Mouse (Mus musculus): Measurements from ENCODE around the gene Spcs3. TPM values are rescaled to one million over a fixed set of nuclear protein-coding genes. Genes with fewer than 3 reads are reported as not detected.

Gene Spcs3
- polyA plus RNA-seq (2014; fragmentation: Nextera tagmentation; extraction: Ambion mirVana) = 79.6 and 85.1 TPM in 2 replicates

GRCm38 (mm10) chr8:54529382-54530296, at the start of gene Spcs3, which contains the start of gene Asb5:
Spcs3 (minus strand) TSS chr8:54529998.
Asb5 (plus strand) TSS chr8:54529580.
- Histone ChIP-seq H3K27ac (ENCODE audit: low read depth) (peak within 1 kb of the TSS; percentile 82), H3K27me3 (replicated peaks; ENCODE audit: control insufficient read depth, insufficient read depth, low read length) (no peaks in the 10 kb centered on the region)
- WGBS = under 1% methylated on average over 65 of the region's 89 CpGs

DNA sequence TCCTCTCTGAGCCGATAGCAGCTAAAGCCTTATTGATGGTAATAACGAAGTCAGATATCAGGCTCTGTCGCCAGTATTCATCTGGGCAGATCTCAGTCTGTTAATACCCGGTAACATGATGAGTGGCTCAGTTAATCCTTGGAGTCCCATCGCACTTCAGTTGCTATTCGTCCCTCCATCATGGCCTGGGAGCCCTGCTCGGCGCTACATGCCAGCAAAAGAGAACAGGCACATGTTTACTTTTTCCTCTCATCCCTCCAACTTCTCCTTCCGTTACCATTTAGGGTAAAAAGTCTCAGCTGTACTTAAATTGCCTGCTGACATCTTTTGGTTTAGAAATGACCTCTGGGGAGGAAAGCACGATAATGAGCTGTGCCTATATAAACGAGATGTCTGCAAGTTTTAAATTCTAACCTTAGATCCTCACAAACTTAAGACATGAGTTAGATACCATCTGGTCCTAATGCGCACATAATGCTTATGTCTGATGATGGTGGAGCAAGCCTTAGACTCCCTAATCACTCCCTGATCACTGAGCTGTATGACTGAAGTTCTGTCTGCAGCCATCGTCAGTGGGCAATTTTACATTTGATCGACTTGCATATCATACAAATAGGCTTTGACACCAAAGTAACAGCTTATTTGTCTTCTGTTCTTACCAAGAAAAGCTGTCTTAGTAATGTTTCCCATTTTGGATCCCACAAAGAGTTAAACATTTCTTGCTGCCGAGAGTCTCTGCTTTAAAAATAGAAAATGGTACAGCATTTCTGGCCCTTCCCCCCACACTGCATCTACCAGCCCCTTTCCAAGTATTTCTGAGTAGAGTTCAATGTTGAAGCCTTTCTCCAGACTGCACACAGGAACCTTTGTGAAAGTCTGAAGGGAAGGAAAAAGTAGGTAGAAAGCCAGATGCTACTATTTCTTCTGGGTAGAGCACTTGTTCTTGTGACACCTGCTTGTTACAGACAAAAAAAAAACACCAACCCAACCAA, 41.1 kb upstream of the Spcs3 start:
- no peaks in the 10 kb centered on the region; the same call in 1 of the 2 replicates for H3K4me1 ChIP-seq (replicated peaks; ENCODE audit: control insufficient read depth, insufficient read depth, low read length)
- ATAC-seq (replicated peaks; ENCODE audit: low FRiP score, low TSS enrichment, low read depth) (no peak), DNase-seq (ENCODE audit: low spot score) (no peak)
- H3K4me3 ChIP-seq (ENCODE audit: low read depth, low read length) = no peak overlapping the region
- no peaks in the 10 kb centered on the region for H3K9me3 ChIP-seq (ENCODE audit: control insufficient read depth, low read length)
- H3K27me3 ChIP-seq (replicated peaks; ENCODE audit: control insufficient read depth, insufficient read depth, low read length) = no peaks in the 10 kb centered on the region
- 46% methylated on average over 15 of the region's 15 CpGs for WGBS
- H3K9ac ChIP-seq (ENCODE audit: low read length) = no peak overlapping the region
- H3K27ac ChIP-seq (ENCODE audit: low read depth) = 0 out of 2 replicates have a peak overlapping the region, but pooled peaks have one; percentile 16
- H3K36me3 ChIP-seq (ENCODE audit: control insufficient read depth, insufficient read depth, low read length) = no peaks in the 10 kb centered on the region
- peak overlapping the region; percentile 9; the same call in 1 of the 2 replicates for H3K4me2 ChIP-seq (ENCODE audit: low read length)

More at GRCm38 (mm10) chr8:54529382-54530296, at the start of gene Spcs3, which contains the start of gene Asb5:
- Histone ChIP-seq H3K9ac (ENCODE audit: low read length) (peak within 1 kb of the TSS; percentile 93), H3K4me1 (replicated peaks; ENCODE audit: control insufficient read depth, insufficient read depth, low read length) (peaks cover 13% of the 10 kb centered on the region), H3K36me3 (ENCODE audit: control insufficient read depth, insufficient read depth, low read length) (peaks cover 7% of the 10 kb centered on the region; the same call in 1 of the 2 replicates), H3K4me3 (ENCODE audit: low read depth, low read length) (peak within 1 kb of the TSS; percentile 94), H3K9me3 (ENCODE audit: control insufficient read depth, low read length) (no peaks in the 10 kb centered on the region), H3K4me2 (ENCODE audit: low read length) (peak within 1 kb of the TSS; percentile 69)
- ATAC-seq (replicated peaks; ENCODE audit: low FRiP score, low TSS enrichment, low read depth) (peak; percentile 95), DNase-seq (ENCODE audit: low spot score) (peak; percentile 97)

- 36% methylated on average over 2 of the region's 2 CpGs for WGBS
Measured at GRCm38 (mm10) chr8:54567168-54567567, 37.4 kb upstream of the Spcs3 start.

DNA sequence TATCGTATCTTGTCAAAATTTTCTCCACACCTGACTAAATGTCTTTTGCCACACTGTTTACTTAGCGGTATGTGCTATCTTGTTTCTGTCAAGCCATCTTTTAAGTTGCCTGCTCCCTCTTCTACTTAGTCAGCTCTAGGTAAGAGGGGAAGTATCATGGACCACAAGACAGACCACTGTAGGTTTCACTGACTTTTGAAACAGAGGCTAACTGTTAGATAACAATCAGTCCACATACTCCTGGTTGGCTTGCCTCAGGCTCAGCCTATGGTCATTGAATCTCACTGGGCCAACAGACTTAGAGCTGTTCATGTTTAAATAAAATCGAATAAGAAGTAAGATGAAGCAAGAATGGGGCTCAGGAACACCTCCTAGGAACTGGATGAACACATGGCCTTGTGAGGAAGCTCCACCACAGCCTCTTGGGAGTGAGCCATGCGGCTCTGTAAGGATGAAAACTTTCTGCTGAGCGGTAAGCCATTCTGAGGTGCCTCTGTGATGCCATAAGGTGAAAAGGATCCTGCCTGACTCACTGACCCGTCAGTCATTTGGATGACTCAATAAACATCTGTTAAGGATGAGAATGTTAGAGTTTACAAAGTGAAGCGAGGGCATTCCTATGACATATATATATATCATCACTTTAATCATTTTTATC, 35.9 kb upstream of the Spcs3 start:
- Histone ChIP-seq H3K9me3 (ENCODE audit: control insufficient read depth, low read length) (no peaks in the 10 kb centered on the region), H3K27ac (ENCODE audit: low read depth) (no peak overlapping the region), H3K9ac (ENCODE audit: low read length) (no peak overlapping the region), H3K36me3 (ENCODE audit: control insufficient read depth, insufficient read depth, low read length) (no peaks in the 10 kb centered on the region), H3K4me3 (ENCODE audit: low read depth, low read length) (no peak overlapping the region), H3K4me2 (ENCODE audit: low read length) (no peak overlapping the region), H3K27me3 (replicated peaks; ENCODE audit: control insufficient read depth, insufficient read depth, low read length) (no peaks in the 10 kb centered on the region), H3K4me1 (replicated peaks; ENCODE audit: control insufficient read depth, insufficient read depth, low read length) (no peaks in the 10 kb centered on the region; the same call in 1 of the 2 replicates)
- 87% methylated on average over 7 of the region's 7 CpGs for WGBS
- no peak for ATAC-seq (replicated peaks; ENCODE audit: low FRiP score, low TSS enrichment, low read depth)
- no peak for DNase-seq (ENCODE audit: low spot score)

More at GRCm38 (mm10) chr8:54567168-54567567, 37.4 kb upstream of the Spcs3 start:
- Histone ChIP-seq H3K27me3 (replicated peaks; ENCODE audit: control insufficient read depth, insufficient read depth, low read length) (no peaks in the 10 kb centered on the region), H3K4me2 (ENCODE audit: low read length) (no peak overlapping the region), H3K4me1 (replicated peaks; ENCODE audit: control insufficient read depth, insufficient read depth, low read length) (no peaks in the 10 kb centered on the region; the same call in 1 of the 2 replicates), H3K36me3 (ENCODE audit: control insufficient read depth, insufficient read depth, low read length) (no peaks in the 10 kb centered on the region), H3K27ac (ENCODE audit: low read depth) (no peak overlapping the region), H3K9me3 (ENCODE audit: control insufficient read depth, low read length) (no peaks in the 10 kb centered on the region), H3K4me3 (ENCODE audit: low read depth, low read length) (no peak overlapping the region), H3K9ac (ENCODE audit: low read length) (no peak overlapping the region)
- no peak for ATAC-seq (replicated peaks; ENCODE audit: low FRiP score, low TSS enrichment, low read depth)
- DNase-seq (ENCODE audit: low spot score) = no peak

DNA sequence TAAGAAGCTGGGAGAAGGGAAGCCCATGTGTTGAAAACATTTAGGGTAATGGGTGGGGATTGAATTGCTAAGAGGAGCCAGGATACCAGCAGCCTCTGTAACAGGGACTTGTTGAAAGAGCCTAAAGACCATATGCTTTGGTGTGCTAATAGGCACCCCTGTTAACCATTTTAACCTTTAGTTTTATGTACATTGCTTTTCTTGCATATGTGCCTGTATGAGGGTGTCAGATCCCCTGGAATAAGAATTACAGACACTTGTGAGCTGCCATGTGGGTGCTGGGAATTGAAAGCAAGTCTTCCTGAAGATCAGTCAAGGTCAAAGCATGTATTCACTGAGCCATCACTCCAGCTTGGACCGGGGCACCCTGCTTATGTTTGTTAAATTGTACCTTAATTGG, 35.4 kb upstream of the Spcs3 start:
- DNase-seq (ENCODE audit: low spot score) (no peak), ATAC-seq (replicated peaks; ENCODE audit: low FRiP score, low TSS enrichment, low read depth) (no peak)
- H3K36me3 ChIP-seq (ENCODE audit: control insufficient read depth, insufficient read depth, low read length) = no peaks in the 10 kb centered on the region
- WGBS = 91% methylated on average over 1 of the region's 1 CpGs
- H3K9ac ChIP-seq (ENCODE audit: low read length) = no peak overlapping the region
- no peaks in the 10 kb centered on the region for H3K27me3 ChIP-seq (replicated peaks; ENCODE audit: control insufficient read depth, insufficient read depth, low read length)
- H3K27ac ChIP-seq (ENCODE audit: low read depth) = no peak overlapping the region
- no peak overlapping the region for H3K4me3 ChIP-seq (ENCODE audit: low read depth, low read length)
- no peaks in the 10 kb centered on the region for H3K4me1 ChIP-seq (replicated peaks; ENCODE audit: control insufficient read depth, insufficient read depth, low read length)
- no peaks in the 10 kb centered on the region for H3K9me3 ChIP-seq (ENCODE audit: control insufficient read depth, low read length)
- no peak overlapping the region for H3K4me2 ChIP-seq (ENCODE audit: low read length)

- ATAC-seq (replicated peaks; ENCODE audit: low FRiP score, low TSS enrichment, low read depth) = no peak
- Histone ChIP-seq H3K9ac (ENCODE audit: low read length) (no peak overlapping the region), H3K4me3 (ENCODE audit: low read depth, low read length) (no peak overlapping the region), H3K27ac (ENCODE audit: low read depth) (no peak overlapping the region), H3K27me3 (replicated peaks; ENCODE audit: control insufficient read depth, insufficient read depth, low read length) (no peaks in the 10 kb centered on the region), H3K4me2 (ENCODE audit: low read length) (no peak overlapping the region), H3K9me3 (ENCODE audit: control insufficient read depth, low read length) (no peaks in the 10 kb centered on the region), H3K36me3 (ENCODE audit: control insufficient read depth, insufficient read depth, low read length) (no peaks in the 10 kb centered on the region), H3K4me1 (replicated peaks; ENCODE audit: control insufficient read depth, insufficient read depth, low read length) (no peaks in the 10 kb centered on the region)
- DNase-seq (ENCODE audit: low spot score) = no peak
- 61% methylated on average over 4 of the region's 4 CpGs for WGBS
Measured at GRCm38 (mm10) chr8:54562137-54562536, 32.3 kb upstream of the Spcs3 start.

- H3K27me3 ChIP-seq (replicated peaks; ENCODE audit: control insufficient read depth, insufficient read depth, low read length) = no peaks in the 10 kb centered on the region
- ATAC-seq (replicated peaks; ENCODE audit: low FRiP score, low TSS enrichment, low read depth) (no peak), DNase-seq (ENCODE audit: low spot score) (no peak)
- no peak overlapping the region for H3K27ac ChIP-seq (ENCODE audit: low read depth)
- H3K4me3 ChIP-seq (ENCODE audit: low read depth, low read length) = no peak overlapping the region
- no peaks in the 10 kb centered on the region for H3K9me3 ChIP-seq (ENCODE audit: control insufficient read depth, low read length)
- no peak overlapping the region for H3K9ac ChIP-seq (ENCODE audit: low read length)
- no peak overlapping the region for H3K4me2 ChIP-seq (ENCODE audit: low read length)
- WGBS = 76% methylated on average over 2 of the region's 2 CpGs
- H3K36me3 ChIP-seq (ENCODE audit: control insufficient read depth, insufficient read depth, low read length) = no peaks in the 10 kb centered on the region
- H3K4me1 ChIP-seq (replicated peaks; ENCODE audit: control insufficient read depth, insufficient read depth, low read length) = no peaks in the 10 kb centered on the region
Measured at GRCm38 (mm10) chr8:54554921-54555320, 25.1 kb upstream of the Spcs3 start.

Measured in intestine, embryonic 14.5 days (tissue).